In genomic region chr8:87905404-87905803, GRCm38 (mm10) we compare ENCODE assay signal across 14 mouse cellular contexts. TPM values are rescaled to one million over a fixed set of nuclear protein-coding genes. Genes with fewer than 3 reads are reported as not detected.
"Had no signal": no experiment of that assay in that cellular context is flagged by ENCODE, and none has a peak within 500 bp of the region (broad histone marks: within the 10 kb centered on the region; RNA-seq: fewer than 3 reads in every experiment).

No protein-coding gene starts in this region.

- ATAC-seq: liver, embryonic 12.5 days; midbrain, embryonic 15.5 days had no signal

- H3K4me2 ChIP-seq: liver, embryonic 12.5 days; lung, embryonic 14.5 days; midbrain, embryonic 11.5 days; midbrain, embryonic 15.5 days had no signal

- H3K4me3 ChIP-seq: liver, embryonic 12.5 days; megakaryocyte, embryonic 14.5 days; midbrain, embryonic 15.5 days had no signal

- DNase-seq: kidney, adult 11 months; kidney, adult 9 months; kidney, postnatal 36 days; left cerebral cortex, postnatal 4 days; lung, embryonic 14.5 days; lung, postnatal 14 days; right cerebral cortex, postnatal 14 days; thymus, postnatal 36 days had no signal

- H3K27ac ChIP-seq: kidney, postnatal 0 days; liver, embryonic 12.5 days; macrophage; midbrain, embryonic 15.5 days had no signal

- H3K9ac ChIP-seq: liver, embryonic 12.5 days; lung, embryonic 14.5 days; midbrain, embryonic 15.5 days had no signal

- H3K4me1 ChIP-seq: liver, embryonic 12.5 days; megakaryocyte, embryonic 14.5 days had no signal

- H3K36me3 ChIP-seq: liver, embryonic 12.5 days; midbrain, embryonic 15.5 days had no signal

- H3K9me3 ChIP-seq: liver, embryonic 12.5 days; megakaryocyte, embryonic 14.5 days; midbrain, embryonic 15.5 days had no signal

- H3K27me3 ChIP-seq: liver, embryonic 12.5 days; midbrain, embryonic 15.5 days had no signal

RNA-seq across cellular contexts. Expression of gene Zfp423, which starts 54.0 kb away (rescaled TPM):
- polyA plus RNA-seq: macrophage had no signal
